Mouse (Mus musculus): ENCODE measurements around the gene Dync1li2. TPM values are rescaled to one million over a fixed set of nuclear protein-coding genes. Genes with fewer than 3 reads are reported as not detected.

Gene Dync1li2
- polyA plus RNA-seq, 1 experiment: 15.6 TPM

DNA sequence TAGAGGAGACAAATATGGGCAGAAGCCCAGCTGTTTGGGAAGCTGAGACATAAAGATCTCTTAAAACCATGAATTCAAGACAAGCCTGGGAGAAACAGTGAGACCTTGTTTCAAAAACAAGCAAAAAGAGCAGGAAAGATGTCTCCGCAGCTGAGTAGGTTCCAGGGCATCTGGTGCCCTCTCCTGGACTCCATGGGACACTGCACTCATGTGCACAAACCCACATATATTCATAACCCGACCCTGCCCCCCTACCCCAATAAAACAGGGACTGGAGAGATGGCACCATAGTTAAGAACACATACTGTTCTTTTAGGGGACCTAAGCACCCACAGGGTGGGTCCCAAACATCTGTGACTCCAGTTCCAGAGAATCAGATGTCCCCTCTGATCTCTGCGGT, 39.3 kb downstream of the Dync1li2 start:
- Histone ChIP-seq H3K4me3 (ENCODE audit: control insufficient read depth, insufficient read depth, low read length) (no peak overlapping the region), H3K27me3 (ENCODE audit: control insufficient read depth, insufficient read depth, low read length) (no peaks in the 10 kb centered on the region), H3K27ac (ENCODE audit: control insufficient read depth, insufficient read depth, low read length) (no peak overlapping the region), H3K36me3 (ENCODE audit: control insufficient read depth, insufficient read depth, low read length) (no peaks in the 10 kb centered on the region), H3K4me1 (replicated peaks; ENCODE audit: control insufficient read depth, insufficient read depth, low read length) (no peaks in the 10 kb centered on the region)
- 82% methylated on average over 3 of the region's 3 CpGs for WGBS
- no peak for TF ChIP-seq CTCF (IDR thresholded peaks at IDR 0.05; ENCODE audit: borderline replicate concordance, control insufficient read depth, extremely low read depth, insufficient read depth, low read length, poor library complexity)
- no peak for TF ChIP-seq POLR2A (IDR thresholded peaks at IDR 0.05; ENCODE audit: control insufficient read depth, extremely low read depth, insufficient read depth, low read length, poor library complexity)
- no peak for DNase-seq

DNA sequence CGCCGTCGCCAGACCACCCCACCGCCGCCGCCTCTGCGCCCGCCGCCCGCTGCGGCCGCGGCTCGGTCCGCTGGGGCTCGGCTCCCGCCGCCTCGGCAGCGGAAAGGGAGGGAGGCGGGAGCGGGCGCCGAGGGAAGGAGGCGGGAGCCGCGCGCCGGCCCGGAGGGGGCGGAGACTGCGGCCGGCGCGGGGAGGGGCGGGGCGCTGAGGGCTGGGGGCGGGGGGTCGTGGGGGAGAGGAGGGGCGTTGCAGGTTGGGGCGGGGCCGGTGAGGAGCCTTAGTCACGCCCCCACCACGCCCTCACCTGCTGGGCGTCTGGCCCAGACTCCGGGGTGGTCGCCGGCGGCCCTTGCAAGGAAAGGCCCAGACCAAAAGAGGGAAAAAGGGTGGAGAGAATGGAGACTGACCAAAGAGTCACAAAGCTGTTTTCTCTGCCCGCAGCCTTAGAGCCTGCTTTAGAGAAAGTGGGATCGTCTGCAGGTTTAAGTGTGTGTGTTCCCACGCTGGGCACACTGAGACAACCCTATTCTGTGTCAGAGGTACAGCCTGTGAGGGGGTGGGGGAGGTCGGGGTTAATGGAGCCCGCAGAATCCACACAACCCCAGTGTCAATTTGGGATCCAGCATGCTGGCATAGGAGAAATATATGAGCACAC, 47.0 kb downstream of the Dync1li2 start, which contains the start of gene Cmtm4:
Cmtm4 (minus strand) TSS at position 105 of the 655 bp plus-strand sequence.
- no peak for TF ChIP-seq CTCF (IDR thresholded peaks at IDR 0.05; ENCODE audit: borderline replicate concordance, control insufficient read depth, extremely low read depth, insufficient read depth, low read length, poor library complexity)
- peak; percentile 62 for TF ChIP-seq POLR2A (IDR thresholded peaks at IDR 0.05; ENCODE audit: control insufficient read depth, extremely low read depth, insufficient read depth, low read length, poor library complexity)
- Histone ChIP-seq H3K27me3 (ENCODE audit: control insufficient read depth, insufficient read depth, low read length) (no peaks in the 10 kb centered on the region), H3K27ac (ENCODE audit: control insufficient read depth, insufficient read depth, low read length) (no peak within 1 kb of the TSS), H3K4me1 (replicated peaks; ENCODE audit: control insufficient read depth, insufficient read depth, low read length) (peaks cover 7% of the 10 kb centered on the region), H3K36me3 (ENCODE audit: control insufficient read depth, insufficient read depth, low read length) (no peaks in the 10 kb centered on the region), H3K4me3 (ENCODE audit: control insufficient read depth, insufficient read depth, low read length) (peak within 1 kb of the TSS; percentile 58)
- peak; percentile 70 for DNase-seq
- whole genome bisulfite sequencing: 5% methylated on average over 27 of the region's 54 CpGs

DNA sequence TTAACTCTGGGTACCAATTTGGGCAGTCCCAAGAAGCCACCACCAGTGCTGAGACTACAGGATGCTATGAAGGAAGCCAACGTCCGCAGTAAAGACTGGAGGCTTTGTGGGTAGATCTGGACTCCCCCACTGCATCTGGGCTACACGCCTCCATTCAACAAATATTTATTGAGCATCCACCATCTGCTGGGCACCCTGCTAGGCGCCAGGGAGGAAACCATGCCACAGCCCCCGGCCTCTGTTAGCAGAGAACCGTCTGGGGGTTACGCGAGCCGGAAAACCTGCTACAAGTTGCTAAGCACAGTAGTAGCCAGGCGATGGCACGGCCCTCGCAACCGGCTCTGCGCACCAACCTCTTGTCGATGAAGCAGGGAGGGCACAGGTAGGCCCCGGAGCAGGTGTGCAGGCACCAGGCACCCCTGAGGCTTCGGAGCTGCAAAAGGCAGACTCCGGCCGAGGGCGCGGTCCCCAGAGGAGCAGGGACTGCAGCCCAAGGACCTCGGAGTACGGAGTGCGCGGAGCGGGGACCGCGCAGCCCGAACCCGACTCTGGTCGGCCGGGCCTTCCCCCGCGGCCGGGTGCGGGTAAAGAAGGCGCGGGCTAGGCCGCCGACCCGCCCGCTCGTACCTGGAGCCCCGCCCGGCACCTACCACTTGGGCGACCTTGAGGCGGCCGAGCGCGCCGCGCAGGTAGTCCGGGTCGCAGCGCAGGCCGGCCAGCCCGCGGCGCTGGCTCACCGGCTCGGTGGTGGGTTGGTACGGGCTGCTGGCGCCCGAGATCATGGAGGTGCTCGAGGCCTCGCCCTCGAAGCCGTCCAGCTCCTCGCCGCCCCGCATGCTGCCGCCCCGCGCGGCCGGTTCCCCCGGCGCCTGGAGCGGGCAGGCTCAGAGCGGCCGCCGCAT, 47.8 kb downstream of the Dync1li2 start:
- WGBS: under 1% methylated on average over 82 of the region's 82 CpGs
- Histone ChIP-seq H3K4me1 (replicated peaks; ENCODE audit: control insufficient read depth, insufficient read depth, low read length) (peaks cover 7% of the 10 kb centered on the region), H3K27me3 (ENCODE audit: control insufficient read depth, insufficient read depth, low read length) (no peaks in the 10 kb centered on the region), H3K27ac (ENCODE audit: control insufficient read depth, insufficient read depth, low read length) (no peak overlapping the region), H3K4me3 (ENCODE audit: control insufficient read depth, insufficient read depth, low read length) (peak overlapping the region; percentile 58), H3K36me3 (ENCODE audit: control insufficient read depth, insufficient read depth, low read length) (no peaks in the 10 kb centered on the region)
- no peak for TF ChIP-seq POLR2A (IDR thresholded peaks at IDR 0.05; ENCODE audit: control insufficient read depth, extremely low read depth, insufficient read depth, low read length, poor library complexity)
- TF ChIP-seq CTCF (IDR thresholded peaks at IDR 0.05; ENCODE audit: borderline replicate concordance, control insufficient read depth, extremely low read depth, insufficient read depth, low read length, poor library complexity): peak; percentile 37; the same call in 1 of the 2 replicates
- no peak for DNase-seq

DNA sequence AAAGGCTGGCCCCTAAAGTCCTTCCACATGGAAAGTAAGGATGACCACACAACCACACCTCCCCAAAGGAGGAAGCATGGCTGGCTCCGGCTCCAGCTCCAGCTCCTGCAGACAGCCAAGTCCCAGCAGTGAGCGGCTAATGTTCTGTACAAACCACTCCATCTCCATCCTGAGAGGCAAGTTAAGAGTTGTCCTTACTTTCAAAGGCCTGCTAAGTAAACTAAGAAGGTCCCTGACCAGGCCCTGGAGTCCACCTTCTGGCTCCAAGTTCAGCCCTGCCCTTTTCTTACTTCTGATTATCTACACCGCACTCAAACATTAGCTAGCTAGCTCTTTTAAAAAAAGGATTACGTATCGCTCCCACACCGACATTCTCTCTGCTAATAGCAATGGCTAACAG, 49.1 kb downstream of the Dync1li2 start:
- 95% methylated on average over 6 of the region's 6 CpGs for WGBS
- H3K27ac ChIP-seq (ENCODE audit: control insufficient read depth, insufficient read depth, low read length): no peak overlapping the region
- no peak for TF ChIP-seq POLR2A (IDR thresholded peaks at IDR 0.05; ENCODE audit: control insufficient read depth, extremely low read depth, insufficient read depth, low read length, poor library complexity)
- no peak for TF ChIP-seq CTCF (IDR thresholded peaks at IDR 0.05; ENCODE audit: borderline replicate concordance, control insufficient read depth, extremely low read depth, insufficient read depth, low read length, poor library complexity)
- H3K4me1 ChIP-seq (replicated peaks; ENCODE audit: control insufficient read depth, insufficient read depth, low read length): peaks cover 7% of the 10 kb centered on the region
- H3K27me3 ChIP-seq (ENCODE audit: control insufficient read depth, insufficient read depth, low read length): no peaks in the 10 kb centered on the region
- no peak for DNase-seq
- no peaks in the 10 kb centered on the region for H3K36me3 ChIP-seq (ENCODE audit: control insufficient read depth, insufficient read depth, low read length)
- H3K4me3 ChIP-seq (ENCODE audit: control insufficient read depth, insufficient read depth, low read length): no peak overlapping the region

DNA sequence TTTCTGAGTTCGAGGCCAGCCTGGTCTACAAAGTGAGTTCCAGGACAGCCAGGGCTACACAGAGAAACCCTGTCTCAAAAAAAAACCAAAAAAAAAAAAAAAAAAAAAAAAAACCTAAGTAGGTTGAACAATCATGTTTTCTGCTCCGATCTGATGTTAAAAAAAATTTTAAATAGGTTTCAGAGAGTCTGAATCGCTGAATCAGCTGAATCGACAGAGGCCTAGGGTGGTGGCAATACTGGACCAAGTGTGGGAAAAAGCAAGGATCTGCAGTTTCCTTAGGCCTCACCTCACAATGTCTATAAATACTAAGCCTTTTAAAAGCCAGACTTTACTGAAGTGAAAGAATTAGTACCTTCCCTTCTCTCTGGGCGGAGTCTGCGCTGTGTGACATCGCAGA, 49.7 kb downstream of the Dync1li2 start:
- no peaks in the 10 kb centered on the region for H3K36me3 ChIP-seq (ENCODE audit: control insufficient read depth, insufficient read depth, low read length)
- peaks cover 7% of the 10 kb centered on the region for H3K4me1 ChIP-seq (replicated peaks; ENCODE audit: control insufficient read depth, insufficient read depth, low read length)
- WGBS: 96% methylated on average over 7 of the region's 7 CpGs
- no peak for DNase-seq
- H3K4me3 ChIP-seq (ENCODE audit: control insufficient read depth, insufficient read depth, low read length): no peak overlapping the region
- no peak overlapping the region for H3K27ac ChIP-seq (ENCODE audit: control insufficient read depth, insufficient read depth, low read length)
- H3K27me3 ChIP-seq (ENCODE audit: control insufficient read depth, insufficient read depth, low read length): no peaks in the 10 kb centered on the region
- TF ChIP-seq CTCF (IDR thresholded peaks at IDR 0.05; ENCODE audit: borderline replicate concordance, control insufficient read depth, extremely low read depth, insufficient read depth, low read length, poor library complexity) (no peak), POLR2A (IDR thresholded peaks at IDR 0.05; ENCODE audit: control insufficient read depth, extremely low read depth, insufficient read depth, low read length, poor library complexity) (no peak)

DNA sequence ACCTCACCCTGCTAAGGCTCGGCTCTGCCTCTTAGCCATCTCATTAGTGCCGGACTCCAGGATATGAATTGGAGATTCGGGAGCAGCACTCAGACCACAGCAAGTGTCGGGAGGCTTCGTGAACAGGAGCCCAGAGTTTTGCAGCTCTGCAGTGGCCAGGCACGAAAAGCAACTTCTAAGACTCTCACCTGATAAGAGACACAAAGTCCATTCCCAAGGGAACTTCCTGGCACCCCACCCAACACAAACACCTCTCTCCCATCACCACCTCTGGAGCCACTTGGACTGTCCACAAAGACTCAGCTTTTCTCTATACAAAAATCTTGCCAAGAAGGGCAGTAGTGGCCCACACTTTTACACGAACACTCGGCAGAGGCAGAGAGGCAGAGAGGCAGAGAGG, 52.6 kb downstream of the Dync1li2 start:
- Histone ChIP-seq H3K36me3 (ENCODE audit: control insufficient read depth, insufficient read depth, low read length) (no peaks in the 10 kb centered on the region), H3K27ac (ENCODE audit: control insufficient read depth, insufficient read depth, low read length) (no peak overlapping the region), H3K4me1 (replicated peaks; ENCODE audit: control insufficient read depth, insufficient read depth, low read length) (peaks cover 7% of the 10 kb centered on the region), H3K4me3 (ENCODE audit: control insufficient read depth, insufficient read depth, low read length) (no peak overlapping the region), H3K27me3 (ENCODE audit: control insufficient read depth, insufficient read depth, low read length) (no peaks in the 10 kb centered on the region)
- TF ChIP-seq POLR2A (IDR thresholded peaks at IDR 0.05; ENCODE audit: control insufficient read depth, extremely low read depth, insufficient read depth, low read length, poor library complexity) (no peak), CTCF (IDR thresholded peaks at IDR 0.05; ENCODE audit: borderline replicate concordance, control insufficient read depth, extremely low read depth, insufficient read depth, low read length, poor library complexity) (no peak)
- DNase-seq: no peak
- WGBS: 93% methylated on average over 8 of the region's 8 CpGs
